In genomic region chrX:60054745-60055144, GRCm38 (mm10) we compare ENCODE assay signal across 31 mouse cellular contexts. TPM values are rescaled to one million over a fixed set of nuclear protein-coding genes. Genes with fewer than 3 reads are reported as not detected.
"Had no signal": no experiment of that assay in that cellular context is flagged by ENCODE, and none has a peak within 500 bp of the region (broad histone marks: within the 10 kb centered on the region; RNA-seq: fewer than 3 reads in every experiment).

No protein-coding gene starts in this region.

- ATAC-seq: forebrain, embryonic 13.5 days; forebrain, embryonic 14.5 days; forebrain, embryonic 15.5 days; forebrain, embryonic 16.5 days; forebrain, postnatal 0 days had no signal

- H3K9ac ChIP-seq: embryonic facial prominence, embryonic 12.5 days; embryonic facial prominence, embryonic 13.5 days; embryonic facial prominence, embryonic 15.5 days; forebrain, embryonic 12.5 days; forebrain, embryonic 13.5 days; forebrain, embryonic 15.5 days; forebrain, postnatal 0 days had no signal

- H3K4me2 ChIP-seq: embryonic facial prominence, embryonic 12.5 days; embryonic facial prominence, embryonic 13.5 days; embryonic facial prominence, embryonic 15.5 days; forebrain, embryonic 12.5 days; forebrain, embryonic 13.5 days; forebrain, embryonic 15.5 days had no signal

- H3K27ac ChIP-seq: embryonic facial prominence, embryonic 10.5 days; embryonic facial prominence, embryonic 12.5 days; embryonic facial prominence, embryonic 13.5 days; embryonic facial prominence, embryonic 15.5 days; forebrain, embryonic 10.5 days; forebrain, embryonic 12.5 days; forebrain, embryonic 13.5 days; forebrain, embryonic 15.5 days; gastrocnemius, adult 2 months had no signal

- H3K9me3 ChIP-seq: embryonic facial prominence, embryonic 12.5 days; embryonic facial prominence, embryonic 13.5 days; embryonic facial prominence, embryonic 15.5 days; forebrain, embryonic 10.5 days; forebrain, embryonic 12.5 days; forebrain, embryonic 13.5 days; forebrain, embryonic 15.5 days had no signal

- H3K4me3 ChIP-seq: embryonic facial prominence, embryonic 10.5 days; embryonic facial prominence, embryonic 12.5 days; embryonic facial prominence, embryonic 13.5 days; embryonic facial prominence, embryonic 15.5 days; erythroblast, embryonic 14.5 days; forebrain, embryonic 10.5 days; forebrain, embryonic 12.5 days; forebrain, embryonic 13.5 days; forebrain, embryonic 15.5 days; gastrocnemius, adult 2 months had no signal

- H3K4me1 ChIP-seq: embryonic facial prominence, embryonic 10.5 days; embryonic facial prominence, embryonic 12.5 days; embryonic facial prominence, embryonic 13.5 days; embryonic facial prominence, embryonic 15.5 days; forebrain, embryonic 10.5 days; forebrain, embryonic 12.5 days; forebrain, embryonic 13.5 days; forebrain, embryonic 15.5 days had no signal

- H3K27me3 ChIP-seq: embryonic facial prominence, embryonic 12.5 days; embryonic facial prominence, embryonic 13.5 days; embryonic facial prominence, embryonic 15.5 days; forebrain, embryonic 12.5 days; forebrain, embryonic 13.5 days; forebrain, embryonic 15.5 days had no signal

- H3K36me3 ChIP-seq: embryonic facial prominence, embryonic 10.5 days; embryonic facial prominence, embryonic 12.5 days; embryonic facial prominence, embryonic 13.5 days; embryonic facial prominence, embryonic 15.5 days; forebrain, embryonic 10.5 days; forebrain, embryonic 12.5 days; forebrain, embryonic 15.5 days had no signal

- DNase-seq: cerebellum, adult 2 months; cerebellum, adult 8-10 months; cerebellum, adult 9-10 months; cerebellum, adult 9-11 months; cerebellum, postnatal 10 days; cerebellum, postnatal 14 days; cerebellum, postnatal 25 days; cerebellum, postnatal 36 days; embryo, embryonic 11 days; forebrain, postnatal 0 days; gastrocnemius, adult 2 months; gastrocnemius, postnatal 10 days; gastrocnemius, postnatal 14 days; gastrocnemius, postnatal 25 days; gastrocnemius, postnatal 36 days; heart, adult 11 months; heart, adult 18-20 months had no signal

RNA-seq across cellular contexts. Expression of gene F9, which starts 55.5 kb away (rescaled TPM):
- polyA plus RNA-seq: embryonic facial prominence, embryonic 10.5 days; embryonic facial prominence, embryonic 11.5 days; embryonic facial prominence, embryonic 12.5 days; embryonic facial prominence, embryonic 13.5 days; embryonic facial prominence, embryonic 15.5 days; erythroblast, embryonic 14.5 days; forebrain, embryonic 10.5 days; forebrain, embryonic 11.5 days; forebrain, embryonic 12.5 days; forebrain, embryonic 13.5 days; forebrain, embryonic 14.5 days; forebrain, embryonic 15.5 days; forebrain, embryonic 16.5 days; gonadal fat pad, adult 2 months had no signal
